16 mouse cellular contexts compared by ENCODE assay signal in genomic region chr5:147121146-147121545, GRCm38 (mm10). TPM values are rescaled to one million over a fixed set of nuclear protein-coding genes. Genes with fewer than 3 reads are reported as not detected.
A peak's percentile ranks its signal among the peaks of the same experiment; 100 is the strongest.
DNase-seq lines count a peak whose midpoint lies in the region; ATAC-seq and TF ChIP-seq lines count a peak whose summit lies in the region.
"Had no signal": no experiment of that assay in that cellular context is flagged by ENCODE, and none has a peak within 500 bp of the region (broad histone marks: within the 10 kb centered on the region; RNA-seq: fewer than 3 reads in every experiment).

No protein-coding gene starts in this region.

- H3K27me3 ChIP-seq in liver, embryonic 14.5 days (ENCODE audit: control insufficient read depth, insufficient read depth, low read length) = no peaks in the 10 kb centered on the region
- peaks cover 14% of the 10 kb centered on the region for H3K27me3 ChIP-seq in forebrain, embryonic 13.5 days
- H3K27me3 ChIP-seq: neural tube, embryonic 15.5 days had no signal

- H3K9ac ChIP-seq in liver, embryonic 14.5 days (replicated peaks) = no peak overlapping the region
- no peak overlapping the region for H3K9ac ChIP-seq in forebrain, embryonic 13.5 days
- H3K9ac ChIP-seq: neural tube, embryonic 15.5 days had no signal

- 0 out of 4 replicates have a peak, but pooled peaks cover 0 to 2% of the 10 kb centered on the region in 2 experiments for H3K4me1 ChIP-seq in liver, embryonic 14.5 days (replicated peaks; ENCODE audit: control insufficient read depth in 2 of 2, insufficient read depth in 2 of 2, low read length in 1 of 2)
- H3K4me1 ChIP-seq in forebrain, embryonic 13.5 days = 0 out of 2 replicates have a peak, but pooled peaks cover 5% of the 10 kb centered on the region

- TF ChIP-seq EP300 in liver, embryonic 14.5 days (IDR thresholded peaks at IDR 0.05; ENCODE audit: low read depth) = no peak

- no peak overlapping the region for H3K4me3 ChIP-seq in liver, embryonic 14.5 days (ENCODE audit: insufficient read depth in 1 of 2, low read depth in 2 of 2, low read length in 2 of 2)
- no peak overlapping the region for H3K4me3 ChIP-seq in forebrain, embryonic 13.5 days
- H3K4me3 ChIP-seq: neural tube, embryonic 15.5 days had no signal

- no peaks in the 10 kb centered on the region for H3K36me3 ChIP-seq in liver, embryonic 14.5 days (replicated peaks; ENCODE audit: control insufficient read depth, insufficient read depth, low read depth)
- no peaks in the 10 kb centered on the region for H3K36me3 ChIP-seq in forebrain, embryonic 13.5 days (ENCODE audit: poor library complexity, severe bottlenecking)
- H3K36me3 ChIP-seq: neural tube, embryonic 15.5 days had no signal

- H3K27ac ChIP-seq in liver, embryonic 14.5 days = no peak overlapping the region
- H3K27ac ChIP-seq in forebrain, embryonic 13.5 days = no peak overlapping the region
- H3K27ac ChIP-seq: neural tube, embryonic 15.5 days had no signal

- TF ChIP-seq CTCF in liver, embryonic 14.5 days (IDR thresholded peaks at IDR 0.05; ENCODE audit: low read depth) = peak; percentile 55

- peak; percentile 24 for DNase-seq in embryo, embryonic 10.5 days (ENCODE audit: low spot score)
- no peak for DNase-seq in embryo, embryonic 10 days (ENCODE audit: low spot score)
- no peak for DNase-seq in liver, embryonic 14.5 days (ENCODE audit: low read depth in 3 of 3, low spot score in 3 of 3)
- no peak for DNase-seq in liver
- peak; percentile 69 for DNase-seq in ES-CJ7 (ENCODE audit: low read depth, low spot score)
- peak; percentile 27 for DNase-seq in induced T-regulatory cell, adult 2 months (ENCODE audit: low read depth)
- DNase-seq in layer of hippocampus, adult 8-10 months (ENCODE audit: low spot score in 2 of 2) = no peak
- DNase-seq: cerebellum, postnatal 25 days; heart, adult 18-20 months; heart, postnatal 14 days; kidney, adult 11 months; lung, postnatal 4 days had no signal

- ATAC-seq in liver, embryonic 14.5 days (ENCODE audit: insufficient read depth) = no peak
- no peak for ATAC-seq in forebrain, embryonic 13.5 days
- ATAC-seq: activated CD4-positive, CD25-positive, alpha-beta regulatory T cell, adult 4 months; midbrain, embryonic 16.5 days had no signal

- 77% methylated on average over 4 of the region's 4 CpGs for WGBS in liver, embryonic 14.5 days (ENCODE audit: insufficient replicate concordance)
- 92% methylated on average over 4 of the region's 4 CpGs for WGBS in forebrain, embryonic 13.5 days

- H3K9me3 ChIP-seq in liver, embryonic 14.5 days (ENCODE audit: control insufficient read depth, low read length) = no peaks in the 10 kb centered on the region
- peaks cover 8% of the 10 kb centered on the region; the same call in 1 of the 2 replicates for H3K9me3 ChIP-seq in forebrain, embryonic 13.5 days (replicated peaks)
- H3K9me3 ChIP-seq: neural tube, embryonic 15.5 days had no signal

- no peak overlapping the region for H3K4me2 ChIP-seq in liver, embryonic 14.5 days (ENCODE audit: low read depth)
- no peak overlapping the region for H3K4me2 ChIP-seq in forebrain, embryonic 13.5 days
- H3K4me2 ChIP-seq: neural tube, embryonic 15.5 days had no signal

RNA-seq across cellular contexts. Expression of gene Polr1d, which starts 44.3 kb away (rescaled TPM):
- polyA plus RNA-seq in liver, embryonic 14.5 days (2012; rRNA removed) = 45.9 and 58.6 TPM in 2 replicates
- polyA plus RNA-seq in liver, embryonic 14.5 days (2014; fragmentation: Nextera tagmentation; extraction: Ambion mirVana) = 87.1 and 92.4 TPM in 2 replicates
- polyA plus RNA-seq in forebrain, embryonic 13.5 days (2015; fragmentation: Nextera tagmentation; extraction: Ambion mirVana) = 105 and 118 TPM in 2 replicates
- 10 to 100 TPM; 65.2 to 70.8 (median 66.7) TPM for total RNA-seq in layer of hippocampus, adult 8-10 months (2022)

RNA-seq across cellular contexts. Expression of gene Lnx2, which starts 44.8 kb away (rescaled TPM):
- polyA plus RNA-seq in liver, embryonic 14.5 days (2012; rRNA removed) = 3.1 and 4.1 TPM in 2 replicates
- 4.0 and 4.4 TPM in 2 replicates for polyA plus RNA-seq in liver, embryonic 14.5 days (2014; fragmentation: Nextera tagmentation; extraction: Ambion mirVana)
- 4.7 and 5.6 TPM in 2 replicates for polyA plus RNA-seq in forebrain, embryonic 13.5 days (2015; fragmentation: Nextera tagmentation; extraction: Ambion mirVana)
- 1 to 10 TPM; 5.8 to 7.2 (median 6.5) TPM for total RNA-seq in layer of hippocampus, adult 8-10 months (2022)

Comparison
In these comparisons a context has a peak if more than half of its experiments do, and no peak if none do; other contexts are left out.
1. DNase-seq: peak in embryo, embryonic 10.5 days (single experiment), ES-CJ7 (single experiment) and induced T-regulatory cell, adult 2 months (single experiment); none in embryo, embryonic 10 days (single experiment), liver, embryonic 14.5 days (0 of 3), liver (single experiment) and layer of hippocampus, adult 8-10 months (0 of 2).